Mouse (Mus musculus) left cerebral cortex, adult 2 months (tissue): Measurements from ENCODE around the gene Erich4. TPM values are rescaled to one million over a fixed set of nuclear protein-coding genes. Genes with fewer than 3 reads are reported as not detected.
"Not testable (repeated sequence)": the region's sequence is repeated elsewhere in the genome, so short reads cannot be mapped to it uniquely, and the experiment has no call there.

Experiments used
- DNase-seq, 2 experiments: peaks; one replicate each; pipeline ENCODE4 v3.0.0; 2021 to 2022; ENCODE audit warnings: low spot score in 2 of 2, mixed read lengths in 1 of 2; ENCODE audit errors: extremely low spot score in 1 of 2
- H3K27ac ChIP-seq: fragments of 200-600 bp; 2 replicates; pipeline ENCODE4 v1.8.1; 2022
- H3K4me3 ChIP-seq: fragments of 200-600 bp; 2 replicates; pipeline ENCODE4 v1.8.1; 2022
- CTCF ChIP-seq: fragments of 200-600 bp; IDR thresholded peaks from 2 replicates; pipeline ENCODE4 v1.8.1; 2022; ENCODE audit warnings: antibody characterized with exemption, mild to moderate bottlenecking, moderate library complexity
- intact Hi-C: fragments of 180-260 bp; cut with DNase I; formaldehyde crosslinking; loops from one replicate; pipeline ENCODE4 v1.15.1; 2025
- total RNA-seq, 2 experiments: library from RNA; stranded (reverse); gene quantifications; 2 replicates each; pipeline ENCODE4 v1.2.3; 2021

Erich4 gene
- total RNA-seq, 2 experiments from 2014 or later, result not detected

- intact Hi-C loops, result no loop called here
- H3K27ac ChIP-seq, result no peak overlapping the region
- H3K4me3 ChIP-seq, result no peak overlapping the region
- DNase-seq, result no peak
- TF ChIP-seq CTCF, result no peak
These were observed 21.8 kb downstream of the Erich4 start for GRCm38 (mm10) chr7:25593859-25594258.

DNA sequence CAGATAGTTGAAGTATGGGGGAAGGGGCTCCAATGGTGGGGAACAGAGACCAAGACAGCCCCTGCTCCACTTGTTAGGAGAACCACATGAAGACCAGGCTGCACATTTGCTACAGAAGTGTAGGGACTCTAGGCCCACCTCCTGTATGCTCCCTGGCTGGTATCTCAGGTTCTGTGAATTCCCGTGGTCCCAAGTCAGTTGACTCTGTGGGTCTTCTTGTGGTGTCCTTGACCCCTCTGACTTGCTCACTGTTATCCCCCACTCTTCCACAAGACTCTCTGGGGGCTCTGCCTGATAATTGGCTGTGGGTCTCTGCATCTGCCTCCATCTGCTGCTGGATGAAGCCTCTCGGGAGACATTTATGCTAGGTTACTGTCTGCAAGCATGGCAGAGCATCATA, 24.5 kb downstream of the Erich4 start:
- DNase-seq, result no peak
- no peak for TF ChIP-seq CTCF
- intact Hi-C loops, result no loop called here
- no peak overlapping the region for H3K27ac ChIP-seq
- H3K4me3 ChIP-seq, result no peak overlapping the region

GRCm38 (mm10) chr7:25585351-25586204, 30.1 kb downstream of the Erich4 start:
- intact Hi-C loops, result no loop called here
- TF ChIP-seq CTCF, result no peak
- no peak for DNase-seq
- Histone ChIP-seq H3K4me3 (no peak overlapping the region), H3K27ac (no peak overlapping the region)

GRCm38 (mm10) chr7:25584651-25585050, 31.0 kb downstream of the Erich4 start:
- no peak for DNase-seq
- intact Hi-C loops, result no loop called here
- no peak for TF ChIP-seq CTCF
- Histone ChIP-seq H3K4me3 (no peak overlapping the region), H3K27ac (no peak overlapping the region)

DNA sequence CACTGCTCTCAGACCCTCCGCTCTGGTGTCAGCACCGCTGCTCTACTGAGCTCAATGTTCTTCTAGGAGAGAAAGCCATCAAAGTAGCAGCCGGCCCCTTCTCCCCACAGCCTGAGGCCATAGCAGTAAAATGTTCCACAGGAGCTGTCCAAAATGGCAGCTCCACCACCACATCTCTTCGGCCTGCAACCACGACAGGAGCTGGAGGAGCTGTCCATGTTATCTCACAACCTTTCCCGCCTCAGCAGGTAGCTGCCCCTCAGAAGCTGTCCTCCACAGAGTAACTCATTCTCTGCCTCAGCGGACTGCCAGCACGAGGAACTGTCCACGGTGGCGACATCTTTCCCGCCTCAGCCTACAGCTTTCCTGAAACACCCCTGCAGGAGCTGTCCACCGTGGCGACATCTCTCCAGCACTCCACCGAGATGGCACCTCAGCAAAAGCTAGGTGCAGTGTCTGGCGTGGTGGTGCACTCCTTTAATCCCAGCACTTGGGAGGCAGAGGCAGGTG, 33.3 kb downstream of the Erich4 start:
- Histone ChIP-seq H3K27ac (no peak overlapping the region), H3K4me3 (no peak overlapping the region)
- no peak for TF ChIP-seq CTCF
- no peak for DNase-seq
- intact Hi-C loops, result no loop called here

GRCm38 (mm10) chr7:25579441-25579840, 36.3 kb downstream of the Erich4 start:
- no peak for DNase-seq
- intact Hi-C loops, result loop anchor here (10.0 kb wide), 1 partner anchor 745 kb away; no protein-coding TSS in a partner anchor
- H3K4me3 ChIP-seq, result no peak overlapping the region
- H3K27ac ChIP-seq, result no peak overlapping the region
- no peak for TF ChIP-seq CTCF

DNA sequence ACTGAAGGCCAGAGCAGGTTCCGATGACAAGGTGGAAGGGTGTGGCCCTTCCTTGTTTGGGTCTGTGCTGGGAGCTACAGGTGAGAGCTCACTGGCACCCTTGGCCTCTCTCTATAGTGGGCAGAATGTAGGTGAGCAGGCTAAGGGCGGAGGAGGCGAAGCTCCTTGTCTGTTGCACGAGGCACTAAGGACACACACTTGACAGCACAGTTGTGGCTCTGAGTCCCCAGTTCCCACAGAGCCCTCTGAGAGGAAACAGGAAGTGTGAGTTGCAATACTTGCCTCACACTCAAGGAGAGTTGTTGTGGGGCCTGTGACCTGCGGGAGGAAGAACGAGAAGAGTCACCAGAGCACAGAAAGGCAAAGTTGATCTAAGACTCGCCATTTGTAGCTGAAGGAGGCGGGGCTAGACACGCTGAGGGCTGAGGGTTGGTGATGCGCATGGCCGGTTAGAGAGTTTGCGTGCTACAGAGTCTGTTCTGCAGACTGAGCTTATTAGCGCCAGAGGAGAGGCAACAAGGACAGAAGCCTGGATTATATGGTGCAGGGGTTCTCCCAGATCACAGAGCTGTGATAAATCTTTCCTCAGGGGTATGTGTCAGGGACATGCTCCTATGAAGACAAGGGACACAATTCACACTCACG, 38.8 kb downstream of the Erich4 start:
- intact Hi-C loops, result loop anchor here (10.0 kb wide), 1 partner anchor 742 kb away; no protein-coding TSS in a partner anchor
- DNase-seq, H3K4me3 ChIP-seq: not testable (repeated sequence)

DNA sequence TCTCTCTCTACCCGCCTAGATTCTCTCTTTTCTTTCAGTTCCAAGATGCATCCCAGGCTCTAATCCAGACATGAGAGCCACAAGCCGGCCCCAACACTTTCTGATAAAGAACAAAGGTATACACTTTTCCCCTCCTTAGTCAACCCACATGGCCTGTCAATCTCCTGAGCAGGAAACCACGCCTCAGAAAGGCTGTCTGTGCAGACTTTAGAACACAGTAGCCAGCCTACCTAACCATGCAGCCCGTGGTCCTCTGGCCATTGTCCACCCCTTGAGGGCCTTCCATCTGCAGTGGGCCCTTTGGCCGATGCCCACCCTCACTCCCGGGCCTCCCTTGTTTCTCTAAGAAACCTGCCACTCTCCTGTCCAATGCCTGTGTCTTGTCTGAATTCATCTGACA, 39.4 kb downstream of the Erich4 start:
- intact Hi-C loops, result loop anchor here (10.0 kb wide), 1 partner anchor 742 kb away; no protein-coding TSS in a partner anchor
- H3K4me3 ChIP-seq, DNase-seq, H3K27ac ChIP-seq: not testable (repeated sequence)

More for the DNA sequence above, 38.8 kb downstream of the Erich4 start:
- H3K27ac ChIP-seq, result not testable (repeated sequence)

DNA sequence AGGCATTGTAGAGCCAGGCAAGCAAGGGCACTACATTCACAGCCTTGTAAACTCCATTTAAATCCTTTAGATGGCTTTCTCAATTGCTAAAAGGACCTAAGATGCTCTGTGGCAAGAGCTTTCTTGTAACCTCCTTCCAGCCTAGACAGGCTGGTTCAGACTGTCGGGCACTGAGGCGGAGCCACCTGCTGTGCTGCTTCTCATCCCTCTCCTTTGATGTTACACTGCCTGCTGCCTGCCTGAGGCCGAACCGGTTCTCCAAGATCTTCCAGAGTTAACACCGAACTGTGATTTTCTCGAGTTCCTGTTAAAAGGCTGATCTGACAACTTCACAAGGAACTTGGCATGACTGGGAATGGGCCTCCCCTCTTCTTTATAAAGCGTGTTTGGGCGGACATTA, 39.8 kb downstream of the Erich4 start:
- DNase-seq, result no peak
- intact Hi-C loops, result loop anchor here (10.0 kb wide), 1 partner anchor 741 kb away; no protein-coding TSS in a partner anchor
- Histone ChIP-seq H3K4me3 (no peak overlapping the region), H3K27ac (no peak overlapping the region)
- TF ChIP-seq CTCF, result no peak

- H3K27ac ChIP-seq, result no peak overlapping the region
- no peak for DNase-seq
- no peak for TF ChIP-seq CTCF
- intact Hi-C loops, result loop anchor here (10.0 kb wide), 1 partner anchor 740 kb away; no protein-coding TSS in a partner anchor
- H3K4me3 ChIP-seq, result no peak overlapping the region
These were observed 40.6 kb downstream of the Erich4 start for GRCm38 (mm10) chr7:25575105-25575504.

GRCm38 (mm10) chr7:25573806-25574205, 41.9 kb downstream of the Erich4 start:
- intact Hi-C loops, result loop anchor here (10.0 kb wide), 1 partner anchor 739 kb away; no protein-coding TSS in a partner anchor

GRCm38 (mm10) chr7:25568721-25569120, 47.0 kb downstream of the Erich4 start:
- no peak for TF ChIP-seq CTCF
- intact Hi-C loops, result loop anchor here (10.0 kb wide), 1 partner anchor 54 kb away; no protein-coding TSS in a partner anchor

More at GRCm38 (mm10) chr7:25573806-25574205, 41.9 kb downstream of the Erich4 start:
- DNase-seq, H3K27ac ChIP-seq, H3K4me3 ChIP-seq: not testable (repeated sequence)

More at GRCm38 (mm10) chr7:25568721-25569120, 47.0 kb downstream of the Erich4 start:
- Histone ChIP-seq H3K4me3 (no peak overlapping the region), H3K27ac (no peak overlapping the region)
- DNase-seq, result no peak

Other genes with a start within 250 kb of the Erich4 start
- gene Cnfn, start 246.2 kb downstream of the Erich4 start, total RNA-seq, result not detected
- 1 to 10 TPM; 7.5 to 7.8 TPM for gene Lipe, start 217.2 kb downstream of the Erich4 start, total RNA-seq
- not detected for gene Cxcl17, start 203.0 kb downstream of the Erich4 start, total RNA-seq
- 1 to 10 TPM; 3.1 to 4.1 TPM for gene Ceacam1, start 138.3 kb downstream of the Erich4 start, total RNA-seq
- under 1 TPM; 0.35 to 0.68 TPM for gene Ceacam2, start 76.0 kb downstream of the Erich4 start, total RNA-seq
- 10 to 100 TPM; 51.0 to 55.7 TPM for gene Dmac2, start 3.5 kb upstream of the Erich4 start, total RNA-seq
- under 1 TPM; 0.65 to 0.68 TPM for gene B3gnt8, start 10.8 kb upstream of the Erich4 start, total RNA-seq
- gene Bckdha, start 43.1 kb upstream of the Erich4 start, total RNA-seq, result 10 to 100 TPM; 32.9 to 33.9 TPM
- 10 to 100 TPM; 23.3 to 24.0 TPM for gene Exosc5, start 43.3 kb upstream of the Erich4 start, total RNA-seq
- 10 to 100 TPM; 20.7 to 29.4 TPM for gene Tmem91, start 59.3 kb upstream of the Erich4 start, total RNA-seq
- gene B9d2, start 64.9 kb upstream of the Erich4 start, total RNA-seq, result 10 to 100 TPM; 21.3 to 25.9 TPM
- 10 to 100 TPM in 1 of 2 experiments, 1 to 10 TPM in 1; 7.3 to 10.7 TPM for gene Tgfb1, start 71.1 kb upstream of the Erich4 start, total RNA-seq
- gene Ccdc97, start 103.2 kb upstream of the Erich4 start, total RNA-seq, result 10 to 100 TPM; 65.4 to 66.5 TPM
- gene Hnrnpul1, start 138.9 kb upstream of the Erich4 start, total RNA-seq, result 100 to 1,000 TPM in 1 of 2 experiments, 10 to 100 TPM in 1; 96.5 to 101 TPM
- gene Axl, start 172.8 kb upstream of the Erich4 start, total RNA-seq, result 10 to 100 TPM; 33.2 to 40.5 TPM
- 1 to 10 TPM; 3.2 to 4.2 TPM for gene Cyp2s1, start 201.0 kb upstream of the Erich4 start, total RNA-seq